In the genomic region with DNA sequence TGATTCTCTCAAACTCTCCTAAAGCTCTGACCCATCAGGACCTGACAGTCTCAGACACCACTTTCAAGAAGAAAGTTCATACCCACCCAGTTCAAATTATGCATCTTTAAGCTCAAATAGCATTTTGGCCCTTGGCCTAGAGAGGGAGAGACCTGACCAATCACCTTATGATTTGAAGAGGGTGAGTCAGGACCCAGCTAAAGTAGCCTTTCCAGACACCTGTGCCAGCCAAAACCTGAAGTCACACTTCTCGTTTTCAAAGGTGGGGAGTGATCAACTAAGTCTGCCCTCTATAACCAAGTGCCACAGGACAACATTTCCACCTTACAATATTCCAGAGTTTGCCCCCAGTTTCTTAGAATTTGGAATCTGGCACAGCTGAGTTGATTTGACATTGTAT, we compare ENCODE assay signal across 13 mouse cellular contexts.
"Had no signal": no experiment of that assay in that cellular context is flagged by ENCODE, and none has a peak within 500 bp of the region (broad histone marks: within the 10 kb centered on the region; RNA-seq: fewer than 3 reads in every experiment).

No protein-coding gene starts in this region.

- H3K36me3 ChIP-seq: intestine, embryonic 15.5 days; liver, embryonic 13.5 days; midbrain, embryonic 13.5 days had no signal

- ATAC-seq: intestine, embryonic 15.5 days; liver, postnatal 0 days; midbrain, embryonic 13.5 days had no signal

- H3K4me3 ChIP-seq: intestine, embryonic 15.5 days; left cerebral cortex, adult 2 months; liver, embryonic 13.5 days; megakaryocyte, embryonic 14.5 days; midbrain, embryonic 13.5 days had no signal

- H3K4me1 ChIP-seq: liver, embryonic 13.5 days had no signal

- H3K27me3 ChIP-seq: intestine, embryonic 15.5 days; liver, embryonic 13.5 days; midbrain, embryonic 13.5 days had no signal

- H3K4me2 ChIP-seq: intestine, embryonic 15.5 days; liver, embryonic 13.5 days; midbrain, embryonic 13.5 days had no signal

- H3K9ac ChIP-seq: intestine, embryonic 15.5 days; liver, embryonic 13.5 days; liver, postnatal 0 days; midbrain, embryonic 13.5 days had no signal

- H3K27ac ChIP-seq: intestine, embryonic 15.5 days; left cerebral cortex, adult 2 months; liver, embryonic 13.5 days; macrophage; midbrain, embryonic 13.5 days had no signal

- DNase-seq: kidney, adult 18-20 months; kidney, postnatal 25 days; liver; liver, embryonic 13.5 days; liver, postnatal 0 days; right cerebral cortex, adult 18-20 months; right cerebral cortex, postnatal 25 days; thymus, postnatal 36 days had no signal

- H3K9me3 ChIP-seq: intestine, embryonic 15.5 days; liver, embryonic 13.5 days; megakaryocyte, embryonic 14.5 days; midbrain, embryonic 13.5 days had no signal
